Mouse (Mus musculus) midbrain, embryonic 10.5 days (tissue): ENCODE data around the gene Adig. TPM values are rescaled to one million over a fixed set of nuclear protein-coding genes. Genes with fewer than 3 reads are reported as not detected.

Source experiments
- DNase-seq: peaks from one replicate; pipeline ENCODE4 v3.0.0-alpha.2; 2017; ENCODE audit warnings: low spot score
- H3K27ac ChIP-seq: fragments of 300-500 bp; sonication (generic); replicated peaks from 2 replicates; pipeline ENCODE4 v1.5.1; 2016; ENCODE audit warnings: mild to moderate bottlenecking
- H3K27me3 ChIP-seq: fragments of 300-500 bp; sonication (generic); 2 replicates; pipeline ENCODE4 v1.6.1; 2016; ENCODE audit warnings: low read depth, mild to moderate bottlenecking; ENCODE audit not compliant: poor library complexity, severe bottlenecking
- H3K36me3 ChIP-seq: fragments of 300-500 bp; sonication (generic); 2 replicates; pipeline ENCODE4 v1.6.1; 2016; ENCODE audit warnings: mild to moderate bottlenecking, moderate library complexity
- H3K4me1 ChIP-seq: fragments of 300-500 bp; sonication (generic); 2 replicates; pipeline ENCODE4 v1.6.1; 2016
- H3K4me3 ChIP-seq: fragments of 300-500 bp; sonication (generic); 2 replicates; pipeline ENCODE4 v1.5.1; 2016; ENCODE audit warnings: mild to moderate bottlenecking, moderate library complexity
- H3K9me3 ChIP-seq: fragments of 300-500 bp; sonication (generic); replicated peaks from 2 replicates; pipeline ENCODE4 v1.6.1; 2016; ENCODE audit warnings: mild to moderate bottlenecking
- WGBS: fragments of 180-500 bp; shearing (Covaris S2); methylation state at CpG from one replicate; pipeline ENCODE4 v1.1.7; 2016; 5-methylcytosine and 5-hydroxymethylcytosine counted together
- polyA plus RNA-seq: library from polyadenylated mRNA; unstranded; fragments of >200 nt; fragmentation: Nextera tagmentation; extraction: Ambion mirVana; gene quantifications from 2 replicates; pipeline ENCODE4 v1.2.1, GENCODE M21; 2016

The Adig gene
- polyA plus RNA-seq, 1 experiment from 2014 or later: not detected

DNA sequence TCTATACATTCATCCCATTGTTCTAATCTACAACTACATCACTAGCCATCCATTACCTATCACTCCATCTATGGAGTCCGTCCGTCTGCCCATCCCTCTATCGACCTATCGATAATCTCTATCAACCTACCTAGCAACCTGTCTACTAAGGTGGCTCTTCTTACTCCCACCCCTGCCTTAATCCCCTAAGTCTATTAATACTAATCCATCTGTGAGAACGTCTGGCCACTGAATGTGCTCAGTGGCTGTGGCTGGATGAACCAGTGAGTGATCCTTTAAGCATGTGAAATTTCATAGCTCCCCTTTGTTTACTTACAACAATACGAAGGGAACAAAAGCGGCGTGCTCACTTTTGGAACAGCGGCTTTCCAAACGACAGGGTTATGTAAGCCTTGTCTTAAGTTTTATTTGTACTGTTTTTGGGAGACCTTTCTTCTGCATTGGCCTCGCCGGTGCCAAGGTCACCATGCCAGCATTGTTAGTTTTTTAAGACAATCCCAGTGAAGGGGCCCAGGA lies 11.5 kb downstream of the Adig start:
- H3K36me3 ChIP-seq: no peaks in the 10 kb centered on the region
- H3K27ac ChIP-seq: no peak overlapping the region
- no peak overlapping the region for H3K4me3 ChIP-seq
- WGBS: 81% methylated on average over 12 of the region's 12 CpGs
- no peaks in the 10 kb centered on the region for H3K27me3 ChIP-seq
- DNase-seq: no peak
- peaks cover 5% of the 10 kb centered on the region; the same call in 1 of the 2 replicates for H3K4me1 ChIP-seq
- no peaks in the 10 kb centered on the region for H3K9me3 ChIP-seq

DNA sequence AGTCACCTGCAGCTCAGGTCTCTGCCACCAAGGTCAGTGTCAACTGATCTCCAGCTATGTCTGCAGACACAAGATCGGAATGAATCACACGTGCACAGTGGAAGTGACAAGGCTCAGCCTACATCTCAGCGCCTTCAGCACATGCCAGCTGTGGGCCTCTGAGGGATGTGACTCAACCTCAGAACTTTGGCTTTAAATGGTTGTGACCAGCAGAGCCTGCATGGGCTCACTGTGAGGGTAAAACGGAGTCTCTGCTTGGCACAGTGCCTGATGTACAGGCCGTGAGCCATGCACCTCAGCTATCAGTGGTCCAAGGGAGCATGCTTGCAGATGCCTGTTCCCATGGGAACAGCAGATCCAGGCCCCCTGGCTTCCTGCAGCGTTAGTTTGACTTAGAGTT lies 16.2 kb downstream of the Adig start:
- no peaks in the 10 kb centered on the region for H3K36me3 ChIP-seq
- 80% methylated on average over 6 of the region's 6 CpGs for WGBS
- no peak for DNase-seq
- no peaks in the 10 kb centered on the region for H3K9me3 ChIP-seq
- H3K27ac ChIP-seq: no peak overlapping the region
- no peak overlapping the region for H3K4me3 ChIP-seq
- H3K27me3 ChIP-seq: no peaks in the 10 kb centered on the region
- H3K4me1 ChIP-seq: peaks cover 5% of the 10 kb centered on the region; the same call in 1 of the 2 replicates

DNA sequence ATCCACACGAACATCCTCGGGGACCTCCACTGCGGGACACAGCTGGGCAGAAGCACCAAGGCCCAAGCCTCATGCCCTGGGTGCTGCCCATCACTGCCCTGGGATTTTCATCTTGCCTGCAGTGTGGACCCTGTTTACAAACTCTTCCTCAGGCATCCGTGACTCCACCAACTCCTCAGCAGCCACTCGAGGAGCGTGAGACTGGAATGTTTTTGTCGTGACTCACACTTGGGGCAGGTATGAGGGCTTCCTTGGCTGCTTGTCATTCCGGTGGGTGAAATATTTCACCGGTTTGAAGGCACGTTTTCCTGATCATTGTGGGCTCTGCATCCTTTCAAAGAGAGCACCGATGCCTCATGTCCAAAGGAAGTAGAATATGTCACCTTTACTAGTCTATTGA lies 16.7 kb downstream of the Adig start:
- DNase-seq: no peak
- no peaks in the 10 kb centered on the region for H3K9me3 ChIP-seq

DNA sequence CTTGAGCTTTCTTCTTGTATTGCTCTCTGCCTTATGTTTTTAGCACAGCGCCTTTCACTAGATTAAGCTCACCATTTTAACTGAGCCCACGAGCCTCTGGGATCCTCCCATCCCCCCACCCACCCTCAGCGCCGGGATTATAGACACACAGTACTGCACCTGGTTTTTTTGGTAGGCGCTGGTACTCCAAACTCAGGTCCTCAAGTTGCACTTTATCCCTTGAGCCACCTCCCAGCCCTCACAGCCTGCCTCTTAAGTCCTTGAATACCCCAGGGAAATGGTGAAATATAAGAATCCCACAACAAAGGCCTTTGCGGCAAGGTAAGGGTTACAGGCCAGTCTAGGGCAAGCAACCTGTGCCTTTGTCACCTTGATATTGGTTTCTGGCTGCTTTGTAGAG lies 17.4 kb downstream of the Adig start:
- 81% methylated on average over 6 of the region's 6 CpGs for WGBS

More for the DNA sequence above, 16.7 kb downstream of the Adig start:
- Histone ChIP-seq H3K4me3 (no peak overlapping the region), H3K27me3 (no peaks in the 10 kb centered on the region), H3K36me3 (no peaks in the 10 kb centered on the region), H3K27ac (no peak overlapping the region), H3K4me1 (peaks cover 3% of the 10 kb centered on the region; the same call in 1 of the 2 replicates)
- 84% methylated on average over 11 of the region's 11 CpGs for WGBS

DNA sequence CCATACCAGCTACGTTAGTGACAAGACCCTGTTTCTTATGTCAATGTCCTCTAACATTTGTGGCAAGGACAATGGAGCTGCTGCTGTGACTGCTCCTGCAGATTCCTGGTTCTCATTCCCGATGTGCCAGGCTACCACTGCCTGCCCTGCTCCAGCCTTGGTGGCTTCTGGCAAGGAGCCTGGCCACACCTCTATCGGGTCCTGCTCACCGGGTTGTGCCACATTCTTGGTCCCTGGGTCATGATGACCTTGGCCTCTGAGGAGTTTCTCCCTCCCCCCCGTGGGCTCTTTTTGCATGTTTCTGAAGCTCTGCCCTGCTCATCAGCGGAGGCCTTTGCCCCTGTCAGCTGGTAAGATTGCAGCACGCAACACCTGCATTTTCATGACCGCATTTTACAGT lies 20.6 kb downstream of the Adig start:
- 91% methylated on average over 8 of the region's 8 CpGs for WGBS
- Histone ChIP-seq H3K4me3 (no peak overlapping the region), H3K9me3 (no peaks in the 10 kb centered on the region), H3K36me3 (no peaks in the 10 kb centered on the region), H3K4me1 (no peaks in the 10 kb centered on the region), H3K27ac (no peak overlapping the region), H3K27me3 (no peaks in the 10 kb centered on the region)
- no peak for DNase-seq

More for the DNA sequence above, 17.4 kb downstream of the Adig start:
- DNase-seq: no peak
- Histone ChIP-seq H3K4me3 (no peak overlapping the region), H3K9me3 (no peaks in the 10 kb centered on the region), H3K4me1 (no peaks in the 10 kb centered on the region), H3K27me3 (no peaks in the 10 kb centered on the region), H3K27ac (no peak overlapping the region), H3K36me3 (no peaks in the 10 kb centered on the region)

DNA sequence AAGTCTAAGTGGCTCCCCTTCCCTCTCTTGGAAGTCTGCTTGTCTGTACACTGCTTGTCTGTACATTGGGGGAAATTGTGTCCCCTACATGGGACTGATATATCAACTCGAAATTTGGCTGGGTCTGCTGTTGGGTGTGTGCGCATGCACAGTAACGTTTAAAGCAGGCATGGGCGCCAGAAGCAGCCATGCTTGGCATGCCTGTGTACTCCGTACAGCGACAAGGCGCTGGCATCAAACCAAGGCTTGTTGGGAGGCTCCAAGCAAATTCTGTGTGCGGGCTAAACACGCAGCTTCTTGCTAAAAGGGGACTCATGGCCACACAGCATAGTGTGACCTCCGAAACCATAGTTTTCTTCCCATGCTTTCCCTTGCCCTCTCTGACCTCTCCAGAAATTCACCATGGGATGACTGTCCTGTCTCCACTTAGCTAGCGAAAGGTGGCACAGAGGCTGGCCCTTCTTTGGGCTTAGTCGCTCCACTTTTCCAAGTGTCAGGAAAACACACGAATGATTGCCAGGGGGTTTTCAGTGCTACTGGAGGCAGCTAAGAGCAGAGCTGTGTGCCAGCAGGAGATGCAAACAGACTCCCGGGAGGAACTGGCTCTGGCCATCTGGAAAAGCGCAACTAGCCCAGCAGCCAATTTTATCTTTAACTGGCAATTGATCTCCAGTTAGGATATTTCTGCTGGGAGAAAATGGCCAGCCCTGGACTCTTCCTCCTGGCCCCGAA lies 21.9 kb downstream of the Adig start:
- Histone ChIP-seq H3K9me3 (no peaks in the 10 kb centered on the region), H3K4me3 (no peak overlapping the region), H3K4me1 (no peaks in the 10 kb centered on the region), H3K27ac (no peak overlapping the region), H3K27me3 (no peaks in the 10 kb centered on the region), H3K36me3 (no peaks in the 10 kb centered on the region)
- WGBS: 86% methylated on average over 16 of the region's 16 CpGs
- DNase-seq: no peak

DNA sequence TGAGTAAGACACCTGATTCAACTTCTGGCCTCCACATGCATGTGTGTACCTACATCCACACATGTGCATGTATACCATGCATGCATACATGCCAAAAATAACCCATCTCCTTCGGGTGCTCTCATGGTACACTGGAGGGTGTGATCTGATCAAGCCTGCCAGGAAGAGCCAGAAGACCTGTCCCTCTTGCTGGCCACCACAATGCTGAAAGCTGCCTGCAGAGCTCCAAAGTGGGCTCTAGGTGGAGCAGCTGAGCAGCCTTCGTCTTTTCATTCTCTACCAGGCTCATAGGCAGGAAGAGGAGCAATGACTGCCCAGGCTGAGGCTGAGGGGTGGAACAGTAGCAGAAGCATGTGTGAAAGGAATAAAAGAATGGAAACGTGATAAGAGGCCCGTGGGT lies 31.7 kb downstream of the Adig start:
- Histone ChIP-seq H3K4me1 (no peaks in the 10 kb centered on the region; the same call in 1 of the 2 replicates), H3K4me3 (no peak overlapping the region), H3K27me3 (no peaks in the 10 kb centered on the region), H3K36me3 (no peaks in the 10 kb centered on the region), H3K9me3 (peaks cover 5% of the 10 kb centered on the region; the same call in 1 of the 2 replicates), H3K27ac (no peak overlapping the region)
- peak; percentile 67 for DNase-seq
- WGBS: 13% methylated on average over 4 of the region's 4 CpGs

DNA sequence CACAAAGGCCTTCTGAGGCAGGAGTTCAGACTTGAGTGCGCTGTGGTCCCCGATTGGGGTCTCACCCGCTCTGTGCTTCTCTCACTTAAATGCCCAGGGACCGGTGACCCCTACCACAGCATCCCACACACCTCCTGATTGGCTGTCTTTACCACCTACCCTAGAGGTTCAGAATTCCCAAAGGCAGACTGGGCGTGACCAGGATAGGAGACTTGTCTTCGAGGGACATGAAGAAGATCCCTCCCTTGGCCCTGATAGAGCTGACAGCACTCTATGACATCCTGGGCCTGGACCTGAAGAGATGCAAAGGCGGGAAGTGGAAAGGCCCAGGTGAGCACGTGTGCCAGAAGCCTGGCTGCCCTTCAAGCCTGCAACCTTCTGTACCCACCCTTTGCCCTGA lies 32.1 kb downstream of the Adig start:
- no peaks in the 10 kb centered on the region for H3K36me3 ChIP-seq
- peaks cover 4% of the 10 kb centered on the region for H3K4me1 ChIP-seq
- no peaks in the 10 kb centered on the region for H3K27me3 ChIP-seq
- H3K4me3 ChIP-seq: no peak overlapping the region
- 79% methylated on average over 8 of the region's 8 CpGs for WGBS
- no peak for DNase-seq
- peaks cover 5% of the 10 kb centered on the region; the same call in 1 of the 2 replicates for H3K9me3 ChIP-seq
- H3K27ac ChIP-seq: no peak overlapping the region

DNA sequence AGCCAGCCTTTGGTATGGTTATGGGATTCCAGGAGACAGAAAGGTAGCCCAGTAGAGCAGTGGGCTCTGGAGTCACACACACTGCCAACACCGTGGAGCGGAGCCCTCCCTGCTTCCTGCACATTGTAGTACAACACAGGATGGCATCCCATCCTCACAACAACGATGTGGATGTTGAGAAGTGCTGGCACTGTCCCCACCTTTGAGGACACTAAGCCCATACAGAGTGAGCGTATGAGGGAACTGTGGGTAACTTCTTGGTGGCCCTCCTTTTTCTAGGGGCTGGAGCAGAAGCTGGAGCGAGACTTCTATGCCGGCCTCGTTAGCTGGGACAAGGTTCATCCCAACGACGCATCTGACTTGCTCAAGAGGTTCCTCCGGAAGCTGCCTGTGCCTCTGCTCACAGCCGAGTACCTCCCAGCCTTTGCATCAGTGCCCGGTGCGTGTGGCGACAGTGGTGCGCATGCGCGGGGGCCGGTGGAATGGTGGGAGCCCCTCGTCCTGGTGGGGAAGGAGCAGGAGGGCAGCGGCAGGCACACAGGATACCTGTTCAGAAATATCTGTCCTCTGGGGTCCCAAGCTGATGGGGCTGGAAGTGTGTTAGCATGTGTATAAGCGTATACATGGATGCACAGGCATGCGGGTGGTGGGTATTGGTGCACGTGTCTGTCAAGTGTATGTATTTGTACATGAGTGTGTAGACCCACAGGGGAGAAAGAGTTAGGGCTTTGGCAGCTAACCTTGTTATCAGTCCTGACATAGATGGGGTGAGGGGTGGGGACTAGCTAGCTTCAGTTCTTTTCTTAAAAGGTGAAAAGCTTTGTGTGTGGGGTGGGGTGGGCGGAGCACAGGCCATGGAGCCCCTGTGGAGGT lies 37.3 kb downstream of the Adig start:
- peak; percentile 55 for DNase-seq

DNA sequence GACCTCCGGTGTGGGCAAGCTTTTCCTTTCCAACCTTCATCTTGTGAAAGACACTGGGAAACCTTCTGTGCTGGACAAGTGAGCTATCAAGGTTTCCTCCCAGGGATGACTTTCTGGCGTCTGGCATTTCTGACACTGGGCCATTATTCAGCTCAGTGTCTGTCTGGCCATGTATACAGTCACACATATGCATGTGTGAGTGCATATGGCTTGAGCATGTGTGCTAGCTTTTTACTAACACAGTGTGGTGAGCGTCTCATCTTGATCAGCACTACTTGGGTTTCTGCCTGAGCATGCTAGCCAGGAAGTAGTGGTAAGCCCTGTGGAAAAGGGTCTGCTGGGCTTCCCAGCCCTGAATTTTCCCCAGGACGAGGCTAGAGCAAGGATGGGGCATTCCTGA lies 38.9 kb downstream of the Adig start:
- Histone ChIP-seq H3K36me3 (no peaks in the 10 kb centered on the region), H3K27me3 (peaks cover 1% of the 10 kb centered on the region; the same call in 1 of the 2 replicates), H3K9me3 (no peaks in the 10 kb centered on the region), H3K4me1 (peaks cover 11% of the 10 kb centered on the region), H3K4me3 (no peak overlapping the region), H3K27ac (no peak overlapping the region)
- WGBS: 62% methylated on average over 4 of the region's 4 CpGs
- no peak for DNase-seq

More for the DNA sequence above, 37.3 kb downstream of the Adig start:
- peak overlapping the region; percentile 30; the same call in 1 of the 2 replicates for H3K4me3 ChIP-seq
- peaks cover 10% of the 10 kb centered on the region for H3K4me1 ChIP-seq
- no peaks in the 10 kb centered on the region for H3K36me3 ChIP-seq
- 61% methylated on average over 24 of the region's 24 CpGs for WGBS
- no peaks in the 10 kb centered on the region for H3K9me3 ChIP-seq
- H3K27me3 ChIP-seq: no peaks in the 10 kb centered on the region; the same call in 1 of the 2 replicates
- H3K27ac ChIP-seq: peak overlapping the region; percentile 70

DNA sequence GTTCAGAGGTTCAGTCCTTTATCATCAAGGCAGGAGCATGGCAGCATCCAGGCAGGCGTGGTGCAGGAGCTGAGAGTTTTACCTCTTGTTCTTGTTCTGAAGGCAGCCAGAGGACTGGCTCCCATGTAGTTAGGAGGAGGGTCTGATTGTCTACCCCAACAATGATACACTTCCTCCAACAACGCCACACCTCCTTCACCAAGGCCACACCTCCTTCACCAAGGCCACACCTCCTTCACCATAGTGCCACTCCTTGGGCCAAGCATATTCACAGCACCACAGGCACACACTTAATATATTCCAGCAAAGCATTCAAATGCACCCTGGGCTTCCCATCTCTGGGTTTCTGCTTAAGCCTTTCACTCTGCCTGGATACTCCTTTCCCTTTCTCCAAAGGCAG lies 42.9 kb downstream of the Adig start:
- Histone ChIP-seq H3K27me3 (peaks cover 32% of the 10 kb centered on the region), H3K4me1 (peaks cover 8% of the 10 kb centered on the region), H3K4me3 (no peak overlapping the region), H3K9me3 (no peaks in the 10 kb centered on the region), H3K36me3 (no peaks in the 10 kb centered on the region), H3K27ac (no peak overlapping the region)
- DNase-seq: no peak
- 77% methylated on average over 2 of the region's 2 CpGs for WGBS

DNA sequence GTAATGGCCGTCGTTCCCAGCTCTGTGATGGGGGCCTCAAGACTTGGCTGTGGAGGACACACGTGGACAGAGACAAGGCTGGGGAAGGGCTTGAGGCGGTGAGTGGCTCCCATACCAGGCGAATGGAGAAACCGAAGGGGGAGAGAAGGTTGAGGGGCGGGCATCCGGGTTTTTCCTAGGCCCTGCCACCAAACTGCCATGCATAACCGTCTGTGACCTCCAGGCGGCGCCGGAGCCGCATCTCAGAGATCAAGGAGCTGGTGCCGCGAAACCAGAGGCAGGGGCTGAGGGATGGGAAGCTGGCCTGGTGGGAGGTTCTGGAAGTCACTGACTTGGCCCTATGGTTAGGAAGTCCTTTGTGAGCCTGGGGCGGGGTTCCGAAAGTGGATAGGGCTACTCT lies 44.3 kb downstream of the Adig start:
- Histone ChIP-seq H3K4me1 (peaks cover 8% of the 10 kb centered on the region), H3K4me3 (peak overlapping the region; percentile 16; the same call in 1 of the 2 replicates), H3K27me3 (peaks cover 47% of the 10 kb centered on the region), H3K27ac (peak overlapping the region; percentile 67), H3K36me3 (no peaks in the 10 kb centered on the region), H3K9me3 (no peaks in the 10 kb centered on the region)
- peak; percentile 89 for DNase-seq
- 4% methylated on average over 17 of the region's 17 CpGs for WGBS
